Mouse (Mus musculus): Measurements from ENCODE around the gene Adamtsl5. TPM values are rescaled to one million over a fixed set of nuclear protein-coding genes. Genes with fewer than 3 reads are reported as not detected.
"Not testable (repeated sequence)": the region's sequence is repeated elsewhere in the genome, so short reads cannot be mapped to it uniquely, and the experiment has no call there.

Gene Adamtsl5
- total RNA-seq, 2 experiments from 2014 or later: not detected

GRCm38 (mm10) chr10:80374063-80374462 lies 25.9 kb upstream of the Adamtsl5 start:
- ATAC-seq (replicated peaks; ENCODE audit: poor library complexity, severe bottlenecking): peak; percentile 77

GRCm38 (mm10) chr10:80372706-80373105 lies 24.5 kb upstream of the Adamtsl5 start:
- no peak for ATAC-seq (replicated peaks; ENCODE audit: poor library complexity, severe bottlenecking)

- no peak for ATAC-seq (replicated peaks; ENCODE audit: poor library complexity, severe bottlenecking)
These were observed 23.8 kb upstream of the Adamtsl5 start for GRCm38 (mm10) chr10:80371983-80372382.

DNA sequence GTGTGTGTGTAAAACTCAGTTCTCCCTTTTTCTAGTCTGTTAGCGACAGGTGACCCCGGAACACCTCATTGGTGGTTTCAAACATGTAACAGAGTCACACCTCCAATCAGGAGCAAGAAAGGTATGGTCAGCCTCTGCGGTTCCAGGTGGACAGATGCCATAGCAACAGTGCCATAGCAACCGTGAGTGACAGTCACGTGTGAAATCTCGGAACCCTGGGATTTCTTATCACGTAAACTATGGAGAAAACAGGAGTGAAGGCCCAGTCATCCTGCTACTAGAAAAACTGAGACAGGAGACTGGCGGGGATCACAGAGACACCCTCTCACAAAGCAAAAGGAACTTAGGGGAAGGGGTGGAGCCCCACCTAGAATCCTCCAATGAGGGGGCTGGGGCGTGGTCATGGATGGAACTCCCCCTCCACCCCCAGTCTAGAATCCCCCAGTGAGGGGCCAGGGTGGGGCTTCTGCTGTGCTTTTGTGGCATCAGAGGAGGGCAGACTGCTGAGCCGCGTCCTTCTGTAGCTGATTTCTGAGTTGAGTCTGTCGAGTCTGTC lies 23.3 kb upstream of the Adamtsl5 start:
- ATAC-seq (replicated peaks; ENCODE audit: poor library complexity, severe bottlenecking): peak; percentile 41

- ATAC-seq (replicated peaks; ENCODE audit: poor library complexity, severe bottlenecking): no peak
These were observed 22.0 kb upstream of the Adamtsl5 start for GRCm38 (mm10) chr10:80369995-80370747.

DNA sequence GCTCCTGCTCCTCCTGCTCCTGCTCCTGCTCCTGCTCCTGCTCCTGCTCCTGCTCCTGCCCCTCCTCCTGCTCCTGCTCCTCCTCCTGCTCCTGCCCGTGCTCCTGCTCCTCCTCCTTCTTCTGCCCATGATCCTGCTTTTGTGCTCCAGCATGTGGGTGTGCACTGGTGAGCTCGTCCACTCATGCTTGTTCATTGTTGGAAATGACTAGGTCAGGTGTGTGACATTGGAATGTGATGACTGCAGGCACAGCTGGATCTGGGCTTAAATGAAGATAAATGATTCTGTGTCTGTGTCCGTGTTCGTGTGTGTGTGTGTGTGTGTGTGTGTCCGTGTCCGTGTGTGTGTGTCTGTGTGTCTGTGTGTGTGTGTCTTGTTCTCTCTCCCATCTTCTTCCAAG lies 20.2 kb upstream of the Adamtsl5 start:
- no peak for ATAC-seq (replicated peaks; ENCODE audit: poor library complexity, severe bottlenecking)

DNA sequence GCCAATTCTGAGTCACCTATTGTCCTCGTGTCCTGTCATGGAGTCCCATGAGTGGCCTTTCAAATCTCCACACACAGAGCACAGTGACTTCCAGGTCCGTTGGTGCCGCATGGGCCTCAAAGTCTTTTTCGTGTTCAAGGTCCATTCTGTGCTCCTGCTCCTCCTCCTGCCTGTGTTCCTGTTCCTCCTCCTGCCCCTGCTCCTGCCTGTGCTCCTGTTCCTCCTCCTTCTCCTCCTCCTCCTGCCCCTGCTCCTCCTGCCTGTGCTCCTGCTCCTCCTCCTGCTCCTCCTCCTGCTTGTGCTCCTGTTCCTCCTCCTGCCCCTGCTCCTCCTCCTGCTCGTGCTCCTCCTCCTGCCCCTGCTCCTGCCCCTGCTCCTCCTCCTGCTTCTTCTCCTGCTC lies 19.7 kb upstream of the Adamtsl5 start:
- ATAC-seq (replicated peaks; ENCODE audit: poor library complexity, severe bottlenecking): no peak

GRCm38 (mm10) chr10:80365736-80366135 lies 17.5 kb upstream of the Adamtsl5 start:
- no peak for ATAC-seq (replicated peaks; ENCODE audit: poor library complexity, severe bottlenecking)

DNA sequence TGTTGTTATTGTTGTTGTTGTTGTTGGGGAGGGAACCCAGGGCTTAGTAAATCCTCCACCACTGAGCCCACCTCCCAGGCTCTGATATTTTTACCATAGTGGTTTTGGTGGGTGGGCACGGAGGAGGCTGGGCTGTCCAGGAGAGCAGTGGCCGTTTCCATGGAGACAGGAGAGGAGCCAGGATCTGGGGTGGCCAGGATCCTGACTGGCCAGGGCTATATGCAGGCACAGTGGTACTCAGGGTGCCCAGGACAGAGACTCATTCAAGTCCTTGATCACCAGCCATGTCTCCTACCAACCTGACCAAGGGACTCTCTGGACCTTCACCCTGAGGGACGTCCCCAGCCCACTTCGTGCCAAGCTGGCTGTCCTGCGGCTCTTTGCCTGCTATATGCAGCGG lies 15.5 kb upstream of the Adamtsl5 start:
- ATAC-seq (replicated peaks; ENCODE audit: poor library complexity, severe bottlenecking): no peak

DNA sequence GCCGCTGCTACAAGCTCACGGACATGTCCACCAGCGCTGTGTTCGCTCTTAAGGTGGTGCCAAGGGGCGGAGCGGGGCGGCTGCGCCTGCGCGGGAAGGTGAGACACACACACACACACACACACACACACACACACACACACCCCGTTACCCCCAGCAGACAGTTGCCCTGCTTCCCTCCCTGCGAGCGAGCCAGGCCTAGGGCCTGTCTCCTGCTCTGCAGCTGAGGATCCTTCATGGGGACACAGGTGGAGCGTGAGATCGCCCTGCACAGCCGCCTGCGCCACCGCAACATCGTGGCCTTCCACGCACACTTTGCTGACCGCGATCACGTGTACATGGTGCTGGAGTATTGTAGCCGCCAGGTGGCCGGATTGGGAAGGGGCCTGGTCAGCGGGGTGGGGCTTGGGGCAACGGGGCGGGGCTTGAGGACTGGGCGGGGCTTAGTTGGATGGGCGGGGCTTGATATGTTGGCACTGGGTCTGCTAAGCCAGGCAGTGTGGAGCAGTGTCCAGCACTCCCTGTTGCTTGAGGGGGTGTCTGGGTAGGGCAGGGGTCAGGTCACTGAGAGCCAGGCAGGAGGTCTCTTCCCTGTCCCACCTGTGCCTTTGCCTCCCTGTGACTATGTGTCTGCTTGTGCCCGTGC lies 9.9 kb upstream of the Adamtsl5 start:
- ATAC-seq (replicated peaks; ENCODE audit: poor library complexity, severe bottlenecking): peak; percentile 59

DNA sequence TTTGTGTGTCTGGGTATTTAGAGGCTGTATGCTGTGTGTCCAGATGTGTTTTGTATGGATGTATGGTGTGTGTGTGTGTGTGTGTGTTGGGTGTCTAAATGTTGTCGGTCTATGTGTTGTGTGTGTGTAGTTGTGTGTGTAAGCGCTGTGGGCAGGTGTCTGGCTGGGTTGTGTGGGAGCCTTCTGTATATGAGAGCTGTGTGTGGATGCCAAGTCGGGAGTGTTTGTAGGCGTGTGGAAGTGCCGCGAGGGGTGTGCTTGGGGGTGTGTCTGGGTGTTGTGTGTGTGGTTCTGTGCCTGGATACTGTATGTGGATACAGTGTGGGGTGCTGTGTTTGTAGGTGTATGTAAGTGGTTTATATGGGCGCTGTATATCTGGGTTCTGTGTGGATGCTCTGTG lies 9.1 kb upstream of the Adamtsl5 start:
- ATAC-seq (replicated peaks; ENCODE audit: poor library complexity, severe bottlenecking): no peak

DNA sequence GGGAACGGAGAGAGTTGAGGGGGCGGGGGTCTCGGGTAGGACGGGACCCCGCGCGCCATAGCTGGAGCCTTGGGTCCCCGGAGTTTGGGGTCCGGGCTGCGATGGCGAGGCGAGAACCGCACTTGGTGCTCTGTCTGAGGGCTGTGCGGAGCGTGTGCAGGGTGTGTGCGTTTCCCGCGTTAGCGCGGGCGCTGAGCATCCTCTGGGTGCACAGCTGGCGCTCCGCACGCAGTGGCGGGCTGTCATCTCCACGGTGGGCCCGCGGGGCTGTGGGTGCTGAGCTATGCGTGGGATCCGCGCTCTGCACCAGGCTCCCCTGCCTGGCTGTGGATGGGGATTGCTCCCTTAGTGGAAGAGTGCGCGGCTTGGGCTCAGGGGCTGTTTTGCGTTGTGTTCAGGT lies 8.5 kb upstream of the Adamtsl5 start:
- ATAC-seq (replicated peaks; ENCODE audit: poor library complexity, severe bottlenecking): 0 out of 2 replicates have a peak, but pooled peaks have one; percentile 10

- no peak for ATAC-seq (replicated peaks; ENCODE audit: poor library complexity, severe bottlenecking)
These were observed 7.9 kb upstream of the Adamtsl5 start, which contains the start of gene Plk5 for GRCm38 (mm10) chr10:80356001-80356682. Plk5 (plus strand) TSS chr10:80356459.

DNA sequence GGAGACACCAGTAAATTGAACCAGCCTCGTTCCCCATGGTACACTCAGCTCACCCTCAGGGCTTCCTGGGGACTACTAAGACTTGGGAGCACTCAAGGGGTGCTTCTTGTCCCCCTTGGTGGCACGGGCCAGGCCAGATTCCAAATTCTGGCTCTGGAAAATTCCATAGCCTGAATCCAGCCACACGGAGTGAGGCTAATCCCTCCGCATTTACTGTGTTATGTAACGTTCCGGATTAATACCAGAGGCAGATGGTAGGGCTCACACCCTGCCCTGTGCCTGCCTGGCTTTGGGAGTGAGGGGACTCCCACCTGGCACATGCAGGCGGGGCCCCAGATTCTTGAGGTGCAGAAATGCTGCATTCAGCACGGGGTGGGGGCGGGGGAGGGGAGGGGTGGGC lies 7.2 kb upstream of the Adamtsl5 start:
- no peak for ATAC-seq (replicated peaks; ENCODE audit: poor library complexity, severe bottlenecking)

DNA sequence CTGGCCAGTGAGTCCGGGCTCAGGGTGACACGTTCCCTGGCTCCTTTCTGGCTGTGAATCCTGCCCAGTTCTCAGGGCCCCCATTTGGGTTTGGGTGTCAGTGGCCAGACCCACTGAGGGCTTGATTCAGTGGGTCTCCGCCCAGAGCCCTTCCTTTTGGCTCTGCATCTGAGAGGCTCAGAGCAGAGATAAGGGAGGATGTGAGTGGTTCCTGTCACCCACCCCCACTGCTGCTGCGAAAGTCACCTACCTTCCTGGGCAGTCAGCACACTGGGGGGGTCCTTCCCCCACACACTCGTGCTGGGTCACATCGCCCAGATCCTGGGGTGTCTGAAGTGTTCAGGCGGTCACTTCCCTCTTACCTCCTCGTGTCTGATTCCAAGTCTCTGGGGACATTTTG lies 4.5 kb upstream of the Adamtsl5 start:
- no peak for ATAC-seq (replicated peaks; ENCODE audit: poor library complexity, severe bottlenecking)

DNA sequence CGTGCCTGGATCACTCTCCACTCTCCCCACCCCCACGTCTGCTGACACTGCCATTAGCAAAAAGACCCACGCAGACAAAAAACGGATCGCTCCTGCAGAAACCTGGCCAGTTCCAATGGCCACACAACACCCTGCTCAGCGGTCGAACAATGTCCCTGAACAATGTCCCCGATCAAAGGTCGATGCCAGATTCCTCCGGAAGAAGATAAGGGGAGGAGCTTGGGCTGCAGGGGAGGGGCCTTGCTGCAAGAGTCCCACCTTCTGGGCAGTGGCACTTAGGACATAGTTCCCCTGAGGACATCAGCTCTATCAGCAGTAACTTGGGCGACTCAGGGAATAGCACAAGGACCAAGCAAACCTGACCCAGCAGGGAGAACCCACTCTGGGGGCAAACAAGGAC lies 3.7 kb upstream of the Adamtsl5 start:
- no peak for ATAC-seq (replicated peaks; ENCODE audit: poor library complexity, severe bottlenecking)

DNA sequence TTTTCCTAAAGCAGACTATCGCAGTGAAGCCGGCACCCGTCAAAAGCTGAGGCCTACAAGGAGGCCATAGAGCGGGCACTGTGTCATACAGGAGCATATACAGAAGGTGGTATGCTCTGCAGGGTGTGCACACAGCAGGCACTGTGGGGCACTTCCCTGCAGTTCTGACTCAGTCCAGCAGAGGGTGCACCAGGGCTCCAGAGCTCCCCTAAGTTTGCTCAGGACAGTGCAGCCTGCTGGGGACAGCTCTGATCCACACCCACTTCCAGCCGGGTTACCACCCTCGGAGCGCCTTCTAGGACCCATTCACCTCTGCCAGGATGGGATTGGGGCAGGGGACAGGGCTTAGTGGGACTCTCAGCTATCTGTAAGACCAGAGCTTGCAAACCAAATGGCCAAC lies 2.1 kb upstream of the Adamtsl5 start:
- ATAC-seq (replicated peaks; ENCODE audit: poor library complexity, severe bottlenecking): peak; percentile 86

- no peak for ATAC-seq (replicated peaks; ENCODE audit: poor library complexity, severe bottlenecking)
These were observed 769 bp upstream of the Adamtsl5 start for GRCm38 (mm10) chr10:80348981-80349380.

DNA sequence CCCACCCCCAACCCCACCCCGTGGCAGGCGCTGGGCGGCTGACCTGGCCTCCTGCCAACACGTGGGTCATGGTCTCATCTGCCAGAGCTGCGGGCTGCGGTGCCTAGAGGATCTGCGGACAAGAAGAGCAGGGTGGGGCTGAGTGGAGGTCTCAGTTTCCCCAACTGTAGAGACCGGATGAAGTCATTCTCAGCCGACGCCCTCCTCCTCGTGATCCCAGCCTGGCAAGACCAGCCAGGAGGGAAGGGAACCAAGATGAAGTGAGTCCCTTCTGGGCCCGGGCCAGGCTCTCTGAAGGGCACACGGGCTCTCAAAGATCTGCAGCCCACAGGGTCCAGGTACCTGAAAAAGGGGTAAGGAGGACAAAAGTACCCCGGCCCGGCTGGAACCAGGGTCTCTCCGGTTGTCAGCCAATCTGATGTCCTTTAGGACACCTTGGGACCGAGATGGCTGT lies 671 bp downstream of the Adamtsl5 start:
- no peak for ATAC-seq (replicated peaks; ENCODE audit: poor library complexity, severe bottlenecking)

- not testable (repeated sequence) for ATAC-seq (replicated peaks; ENCODE audit: poor library complexity, severe bottlenecking)
These were observed 2.3 kb downstream of the Adamtsl5 start for GRCm38 (mm10) chr10:80345929-80346328.

DNA sequence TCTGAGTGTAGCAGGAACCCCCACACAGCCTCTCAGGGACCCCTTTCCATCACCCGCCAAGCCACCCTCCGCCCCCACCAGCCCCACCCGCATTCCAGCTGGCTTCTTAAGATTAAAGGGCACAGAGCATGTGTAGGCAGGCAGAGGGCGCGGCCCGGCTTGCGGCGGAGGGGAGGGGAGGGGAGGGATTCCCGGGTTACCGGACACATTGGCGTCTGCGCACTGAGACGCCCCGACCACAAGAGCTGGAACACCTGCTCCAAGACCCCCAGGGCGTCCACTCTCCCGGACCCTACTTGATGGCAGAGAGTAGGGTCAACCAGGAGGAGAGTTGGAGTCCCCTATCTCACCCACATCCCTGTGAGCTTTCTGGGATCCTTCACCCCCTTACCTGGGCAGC lies 3.1 kb downstream of the Adamtsl5 start:
- ATAC-seq (replicated peaks; ENCODE audit: poor library complexity, severe bottlenecking): no peak
